Mouse (Mus musculus) left cerebral cortex, adult 9 months (tissue): ENCODE results near the gene Cd4.
A peak's percentile ranks its signal among the peaks of the same experiment; 100 is the strongest.
"Not testable (repeated sequence)": the region's sequence is repeated elsewhere in the genome, so short reads cannot be mapped to it uniquely, and the experiment has no call there.

Experiments used
- DNase-seq, 2 experiments: peaks; one replicate each; pipeline ENCODE4 v3.0.0; 2022; ENCODE audit warnings: low spot score in 2 of 2

The Cd4 gene

DNA sequence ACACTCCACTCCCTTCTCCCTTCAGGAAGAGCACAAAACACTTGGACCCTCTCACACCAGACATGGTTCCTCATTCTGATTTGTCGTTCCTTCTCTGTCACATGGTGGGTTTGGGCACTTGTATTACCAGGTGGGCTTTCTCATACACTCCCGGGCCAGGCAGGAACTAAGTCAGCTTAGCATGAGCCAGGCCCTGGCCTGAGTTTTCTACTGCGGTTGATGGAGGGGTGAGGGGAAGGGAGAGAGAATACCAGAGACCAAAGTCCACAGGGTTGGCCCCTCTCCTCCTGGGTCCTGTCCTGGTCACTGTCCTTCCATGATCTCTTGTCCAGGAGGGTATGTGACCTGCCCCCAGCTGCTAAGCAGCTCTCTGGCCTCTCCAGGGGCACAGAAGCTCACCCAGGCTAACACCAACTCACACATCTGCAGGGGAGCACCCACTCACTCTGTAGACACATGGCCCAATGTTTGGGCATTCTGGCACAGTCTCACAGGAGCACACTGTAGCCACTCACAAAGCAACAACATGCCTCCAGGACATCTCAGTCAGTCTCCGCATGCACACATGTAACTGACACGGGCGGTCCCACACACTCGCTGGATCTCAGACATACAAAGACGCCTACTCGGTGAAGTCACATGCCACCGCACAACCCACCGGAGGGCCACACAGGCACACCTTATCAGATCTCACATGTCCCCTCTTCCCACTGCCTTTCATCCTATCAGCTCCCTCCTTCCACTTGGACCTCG is 28.1 kb upstream of the Cd4 start:
- peak; percentile 80 to 85 for DNase-seq

GRCm38 (mm10) chr6:124915160-124915941 is 27.3 kb upstream of the Cd4 start:
- DNase-seq, result no peak

GRCm38 (mm10) chr6:124914511-124914910 is 26.5 kb upstream of the Cd4 start:
- DNase-seq, result no peak

DNA sequence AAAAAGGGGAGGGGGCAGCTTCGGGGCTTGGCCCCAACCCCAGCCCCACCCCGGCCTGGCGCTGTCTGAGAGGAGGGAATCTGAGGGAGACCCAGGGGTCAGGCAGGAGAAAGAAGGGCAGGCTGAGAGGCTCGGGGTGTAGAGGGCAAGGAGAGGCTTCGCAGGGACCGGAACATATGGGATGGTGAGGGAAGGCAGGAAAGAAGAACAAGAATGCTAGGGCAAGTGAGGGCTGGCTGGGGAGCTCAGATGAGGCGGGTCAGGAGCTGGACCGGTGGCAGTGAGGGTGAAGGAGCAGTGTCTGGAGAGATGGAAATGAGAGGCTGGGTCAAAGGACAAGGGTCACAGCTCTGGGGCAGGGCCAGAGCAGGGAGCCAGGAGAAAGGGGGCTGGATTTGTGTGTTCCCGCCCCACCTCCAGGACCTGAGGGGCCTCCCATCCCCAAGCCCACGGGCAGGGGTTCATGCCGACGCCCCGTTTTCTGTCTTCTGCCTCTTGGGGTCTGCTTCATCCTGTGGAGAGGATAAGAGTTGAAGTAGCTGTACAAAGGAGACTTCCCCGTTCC is 25.8 kb upstream of the Cd4 start:
- DNase-seq, result no peak

- no peak for DNase-seq
These were observed 25.2 kb upstream of the Cd4 start for GRCm38 (mm10) chr6:124913214-124913613.

GRCm38 (mm10) chr6:124911533-124912218 is 23.7 kb upstream of the Cd4 start, which contains the start of gene Lag3:
Gene Lag3 (minus strand): TSS chr6:124911705.
- no peak for DNase-seq

DNA sequence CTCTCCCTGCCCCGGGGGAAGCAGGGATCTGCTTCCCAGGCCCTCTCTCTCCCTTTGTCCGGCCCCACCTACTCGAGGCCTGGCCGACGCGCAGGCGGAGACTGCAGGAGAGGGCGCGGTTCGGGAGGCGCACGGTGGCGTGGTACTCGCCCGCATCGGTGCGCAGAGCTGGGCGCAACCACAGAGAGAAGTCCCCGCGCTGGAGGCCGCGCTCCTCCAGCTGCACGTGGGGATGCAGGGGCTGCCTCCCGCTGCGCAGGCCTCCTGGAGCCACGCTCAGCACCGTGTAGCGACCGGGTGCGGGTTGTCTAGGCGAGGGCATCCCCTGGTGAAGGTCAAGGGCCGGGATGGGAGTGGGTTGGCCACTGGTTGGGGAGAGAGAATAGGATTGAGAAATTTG is 22.0 kb upstream of the Cd4 start:
- DNase-seq, result no peak

GRCm38 (mm10) chr6:124907767-124908166 is 19.7 kb upstream of the Cd4 start:
- DNase-seq, result no peak

- DNase-seq, result no peak
These were observed 17.2 kb upstream of the Cd4 start for GRCm38 (mm10) chr6:124904991-124905860.

GRCm38 (mm10) chr6:124904161-124904981 is 16.4 kb upstream of the Cd4 start:
- DNase-seq, result peak; percentile 75 to 84

- DNase-seq, result peak; percentile 79 to 95
These were observed 15.6 kb upstream of the Cd4 start for GRCm38 (mm10) chr6:124903580-124904151.

GRCm38 (mm10) chr6:124901851-124902250 is 13.8 kb upstream of the Cd4 start:
- no peak for DNase-seq

DNA sequence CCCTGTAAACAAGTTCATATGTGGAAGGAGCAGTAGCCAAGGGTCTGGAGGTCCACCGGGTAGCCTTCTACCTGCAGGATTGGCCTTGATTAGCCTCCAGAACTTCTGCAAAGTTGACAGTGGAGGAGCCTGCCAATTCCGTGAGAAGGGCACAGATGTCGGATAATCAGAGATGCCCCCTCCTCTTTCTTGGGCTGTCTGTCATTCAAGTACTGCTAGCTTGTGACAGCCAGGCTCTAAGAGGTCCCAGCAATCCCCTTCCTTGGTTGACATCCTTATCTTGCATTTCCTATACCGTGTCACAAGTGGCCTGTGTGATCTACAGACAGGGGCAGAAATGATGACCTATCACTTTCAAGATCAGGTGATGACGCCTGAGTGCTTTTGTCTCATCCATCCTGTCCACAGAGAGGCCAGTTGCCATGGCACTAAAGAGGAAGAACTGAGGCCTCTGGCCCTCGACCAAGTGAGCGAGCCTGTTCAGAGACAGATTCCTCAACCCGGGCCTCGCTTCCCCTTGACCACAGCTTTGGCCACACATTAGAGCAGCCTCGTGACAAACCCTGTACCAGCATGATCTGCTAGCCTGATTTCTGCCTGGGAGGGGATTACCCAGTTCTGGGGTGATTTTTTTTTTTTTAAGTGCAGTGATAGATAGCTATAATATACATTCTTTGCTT is 12.9 kb upstream of the Cd4 start:
- DNase-seq, result peak in 1 of 2 experiments; percentile 64

DNA sequence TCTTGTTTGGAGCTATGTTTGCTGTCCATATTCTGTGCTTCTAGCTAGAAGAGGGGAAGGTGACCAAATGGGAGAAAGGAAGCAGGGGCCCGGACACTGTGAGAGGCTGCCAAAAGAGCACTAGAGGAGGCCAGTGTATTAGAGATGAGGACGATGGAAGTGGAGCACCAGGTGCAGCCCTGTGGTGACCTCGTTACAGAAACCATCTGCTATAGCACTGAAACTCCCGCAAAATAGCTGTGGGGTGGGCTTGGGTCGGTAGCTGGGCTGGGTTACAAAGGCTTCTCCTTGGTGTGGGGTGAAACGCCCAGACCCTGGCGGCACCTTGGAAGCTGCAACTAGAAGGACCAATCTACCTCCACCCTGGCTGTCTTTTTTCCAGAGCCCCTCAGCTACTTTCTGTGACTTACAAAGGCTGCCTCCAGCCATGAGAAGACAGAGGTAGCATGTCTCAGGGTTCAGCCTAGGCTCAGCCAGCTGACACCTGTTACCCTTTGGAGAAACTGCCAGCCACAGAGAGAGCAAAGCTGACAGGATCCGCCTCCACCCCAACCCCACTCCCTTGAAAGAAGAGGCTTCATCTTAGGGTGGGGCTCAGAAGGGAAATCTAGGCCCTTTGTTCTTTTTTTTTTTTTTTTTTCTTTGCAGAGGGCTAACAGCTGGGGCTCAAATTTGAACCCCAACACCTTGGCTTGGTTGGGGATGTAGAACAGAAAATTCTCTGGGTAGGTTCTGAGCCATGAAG is 12.2 kb upstream of the Cd4 start:
- no peak for DNase-seq

DNA sequence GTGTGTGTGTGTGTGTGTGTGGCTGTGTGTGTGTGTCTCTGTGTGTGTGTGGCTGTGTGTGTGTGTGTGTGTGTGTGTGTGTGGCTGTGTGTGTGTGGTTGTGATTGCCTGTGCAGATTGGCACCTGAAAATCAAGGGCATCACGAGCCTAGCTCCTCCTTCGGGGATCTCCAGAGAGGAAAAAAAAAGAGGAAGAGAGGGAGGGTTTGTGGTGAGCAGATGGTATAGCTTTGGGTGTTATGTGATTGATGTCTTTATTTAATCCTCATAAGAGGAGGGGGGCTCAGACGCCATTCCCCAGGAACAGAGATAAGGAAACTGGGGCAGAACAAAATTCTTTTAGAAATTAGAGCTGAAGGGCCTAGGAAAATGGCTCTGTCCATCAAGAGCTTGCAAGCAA is 10.3 kb upstream of the Cd4 start:
- no peak for DNase-seq

GRCm38 (mm10) chr6:124894113-124894512 is 6.1 kb upstream of the Cd4 start:
- not testable (repeated sequence) for DNase-seq

DNA sequence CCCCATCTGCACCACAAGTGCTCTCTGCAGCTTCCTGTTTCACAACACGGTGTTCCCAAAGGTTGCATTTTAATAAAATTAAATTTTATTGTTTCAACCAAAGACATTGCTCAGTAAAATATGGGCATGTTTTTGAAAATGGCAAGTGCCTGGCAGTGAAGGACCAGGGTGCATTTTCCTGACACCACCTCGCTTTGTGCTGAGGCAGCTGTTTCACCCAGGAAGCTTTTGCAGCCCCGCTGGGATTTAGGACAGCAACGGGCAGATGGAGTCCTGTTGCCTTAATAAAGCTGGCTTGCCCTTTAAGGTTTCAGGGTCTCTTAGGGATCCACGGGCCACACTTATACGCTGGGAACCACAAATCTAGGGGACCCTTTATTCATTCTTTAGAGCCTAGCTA is 3.0 kb upstream of the Cd4 start:
- no peak for DNase-seq

DNA sequence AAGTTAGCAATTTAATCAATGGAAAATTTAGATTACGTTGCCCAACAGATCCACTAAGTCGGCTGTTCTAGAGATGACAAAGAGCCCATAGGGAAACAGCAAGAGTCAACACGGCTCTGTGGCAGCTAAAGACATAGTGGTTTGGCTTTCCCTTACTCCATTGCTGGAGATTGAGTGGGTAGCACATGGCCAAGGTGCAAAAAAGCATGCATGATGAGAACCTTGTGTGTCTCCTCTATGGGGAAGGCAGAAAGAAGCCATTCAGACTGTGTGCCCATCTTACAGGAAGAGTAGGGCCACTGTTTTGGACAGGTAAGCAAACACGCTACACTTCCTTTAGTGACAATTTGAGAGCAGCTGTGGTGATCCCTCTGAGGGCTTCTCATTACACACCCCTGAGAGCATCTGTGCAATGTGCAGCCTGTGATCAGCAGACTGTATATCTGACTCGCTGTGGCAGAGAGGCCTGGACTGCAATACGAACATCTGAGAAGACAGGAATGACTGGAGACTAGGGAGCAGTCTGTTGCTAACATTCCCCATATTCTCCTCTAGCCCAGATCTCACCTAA is 619 bp upstream of the Cd4 start:
- DNase-seq, result no peak
